Mouse (Mus musculus): ENCODE data around the gene Tdpoz5. TPM values are rescaled to one million over a fixed set of nuclear protein-coding genes. Genes with fewer than 3 reads are reported as not detected.

Tdpoz5 gene
- not detected for polyA plus RNA-seq (2014; fragmentation: Illumina TruSeq; extraction: RNeasy Lipid Tissue Mini Kit (QIAGEN cat#74804))

DNA sequence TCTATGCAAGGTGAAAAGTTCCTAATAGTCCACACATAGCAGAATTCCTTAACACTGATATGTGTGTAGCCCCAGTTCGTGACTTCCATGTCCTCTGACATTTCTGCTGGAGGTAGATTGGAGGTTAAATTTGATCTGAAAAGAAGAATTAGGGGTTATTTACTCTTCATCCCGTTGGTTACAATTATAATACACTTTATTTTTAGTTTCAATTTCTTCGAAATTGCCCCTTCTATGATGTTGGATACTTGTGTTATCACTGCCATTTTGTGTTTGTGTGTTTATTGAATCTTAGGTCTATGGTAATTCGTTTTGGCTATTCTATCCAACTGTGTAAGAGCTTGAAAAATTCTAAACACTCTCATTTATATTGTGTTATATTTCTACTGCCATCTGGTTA is at the start of gene Tdpoz5:
Gene Tdpoz5, minus strand, starts transcription at position 101 of the 400 bp plus-strand sequence.

DNA sequence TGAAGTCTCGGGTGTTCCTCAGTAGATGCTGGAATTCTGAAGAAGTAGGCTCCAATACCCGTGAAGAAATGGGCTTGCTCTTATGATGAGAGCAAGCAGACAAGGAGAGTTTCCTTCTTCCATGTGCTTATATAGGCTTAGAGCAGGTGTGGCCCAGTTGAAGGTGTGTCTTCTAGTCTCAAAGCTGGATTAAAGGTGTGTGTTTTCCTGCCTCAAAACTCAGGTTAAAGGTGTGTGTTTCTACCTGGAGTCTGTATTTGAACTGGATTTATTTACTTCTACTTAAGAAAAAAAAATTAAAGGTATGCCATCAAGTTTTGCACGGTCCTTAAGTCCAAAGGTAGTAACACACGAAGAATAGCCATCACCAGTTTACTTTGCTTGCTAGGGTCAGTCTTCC is 17.7 kb downstream of the Tdpoz5 start, which contains the start of gene Gm9117:
Gene Gm9117, minus strand, starts transcription at position 101 of the 400 bp plus-strand sequence.

Other genes with a start within 250 kb of the Tdpoz5 start
- gene Gm5773, start 188.3 kb downstream of the Tdpoz5 start, polyA plus RNA-seq (2014; fragmentation: Illumina TruSeq; extraction: RNeasy Lipid Tissue Mini Kit (QIAGEN cat#74804)): not detected
- gene Tdpoz4, start 164.9 kb downstream of the Tdpoz5 start, polyA plus RNA-seq (2014; fragmentation: Illumina TruSeq; extraction: RNeasy Lipid Tissue Mini Kit (QIAGEN cat#74804)): not detected
- gene Tdpoz3, start 135.3 kb downstream of the Tdpoz5 start, polyA plus RNA-seq (2014; fragmentation: Illumina TruSeq; extraction: RNeasy Lipid Tissue Mini Kit (QIAGEN cat#74804)): not detected
- gene Gm9117, start 17.8 kb downstream of the Tdpoz5 start, polyA plus RNA-seq (2014; fragmentation: Illumina TruSeq; extraction: RNeasy Lipid Tissue Mini Kit (QIAGEN cat#74804)): not detected
- gene Gm9125, start 93.6 kb upstream of the Tdpoz5 start, polyA plus RNA-seq (2014; fragmentation: Illumina TruSeq; extraction: RNeasy Lipid Tissue Mini Kit (QIAGEN cat#74804)): not detected
- not detected for gene Gm10697, start 111.3 kb upstream of the Tdpoz5 start, polyA plus RNA-seq (2014; fragmentation: Illumina TruSeq; extraction: RNeasy Lipid Tissue Mini Kit (QIAGEN cat#74804))
- not detected for gene Gm10696, start 216.9 kb upstream of the Tdpoz5 start, polyA plus RNA-seq (2014; fragmentation: Illumina TruSeq; extraction: RNeasy Lipid Tissue Mini Kit (QIAGEN cat#74804))
- gene Gm5286, start 235.4 kb upstream of the Tdpoz5 start, polyA plus RNA-seq (2014; fragmentation: Illumina TruSeq; extraction: RNeasy Lipid Tissue Mini Kit (QIAGEN cat#74804)): 0.54 TPM

All from ovary, adult 10 weeks (tissue).